Mouse (Mus musculus): ENCODE data around the gene Inka1. TPM values are rescaled to one million over a fixed set of nuclear protein-coding genes. Genes with fewer than 3 reads are reported as not detected.

Inka1 gene
- polyA plus RNA-seq, 1 experiment, result 1.8 TPM

DNA sequence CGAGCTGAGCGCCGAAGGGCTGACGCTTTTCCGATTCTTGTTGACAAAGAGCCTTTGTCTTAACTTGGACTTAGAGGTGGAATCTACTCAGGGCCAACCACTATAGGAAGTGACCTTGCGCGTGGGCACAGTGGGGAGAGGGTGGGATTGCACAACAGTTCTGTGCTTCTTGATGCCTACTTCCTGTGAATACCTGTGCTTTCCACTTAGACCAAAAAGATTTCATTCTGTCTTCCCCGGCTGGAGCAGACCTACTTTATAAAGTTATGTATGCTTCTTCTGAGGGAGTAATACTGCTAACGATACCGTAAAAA, 35.8 kb downstream of the Inka1 start, which contains the start of gene Traip:
TSS of gene Traip (plus strand) at position 215 of the 314 bp plus-strand sequence.
- Histone ChIP-seq H3K27me3 (ENCODE audit: control insufficient read depth, insufficient read depth, insufficient read length) (no peaks in the 10 kb centered on the region), H3K36me3 (ENCODE audit: control insufficient read depth, insufficient read depth) (no peaks in the 10 kb centered on the region), H3K79me3 (ENCODE audit: low read depth) (peaks cover 26% of the 10 kb centered on the region), H3K4me3 (ENCODE audit: insufficient read depth, poor library complexity, severe bottlenecking) (peak within 1 kb of the TSS; percentile 78), H3K79me2 (ENCODE audit: control insufficient read depth, insufficient read depth) (peaks cover 41% of the 10 kb centered on the region), H3ac (ENCODE audit: control insufficient read depth, insufficient read length, low read depth) (peak within 1 kb of the TSS; percentile 80)
- TF ChIP-seq CTCF (IDR thresholded peaks at IDR 0.05; ENCODE audit: control insufficient read depth, insufficient read depth, insufficient read length) (no peak), CEBPB (IDR thresholded peaks at IDR 0.05; ENCODE audit: low read depth) (no peak), MYOG (IDR thresholded peaks at IDR 0.05; ENCODE audit: control insufficient read depth, extremely low read depth, insufficient read length) (no peak), MAX (IDR thresholded peaks at IDR 0.05) (no peak), USF1 (IDR thresholded peaks at IDR 0.05; ENCODE audit: low read depth) (no peak), MYOD1 (IDR thresholded peaks at IDR 0.05; ENCODE audit: control insufficient read depth, insufficient read length, low read depth) (no peak), FOSL1 (IDR thresholded peaks at IDR 0.05; ENCODE audit: insufficient read depth, low read length, poor library complexity, severe bottlenecking) (no peak)

DNA sequence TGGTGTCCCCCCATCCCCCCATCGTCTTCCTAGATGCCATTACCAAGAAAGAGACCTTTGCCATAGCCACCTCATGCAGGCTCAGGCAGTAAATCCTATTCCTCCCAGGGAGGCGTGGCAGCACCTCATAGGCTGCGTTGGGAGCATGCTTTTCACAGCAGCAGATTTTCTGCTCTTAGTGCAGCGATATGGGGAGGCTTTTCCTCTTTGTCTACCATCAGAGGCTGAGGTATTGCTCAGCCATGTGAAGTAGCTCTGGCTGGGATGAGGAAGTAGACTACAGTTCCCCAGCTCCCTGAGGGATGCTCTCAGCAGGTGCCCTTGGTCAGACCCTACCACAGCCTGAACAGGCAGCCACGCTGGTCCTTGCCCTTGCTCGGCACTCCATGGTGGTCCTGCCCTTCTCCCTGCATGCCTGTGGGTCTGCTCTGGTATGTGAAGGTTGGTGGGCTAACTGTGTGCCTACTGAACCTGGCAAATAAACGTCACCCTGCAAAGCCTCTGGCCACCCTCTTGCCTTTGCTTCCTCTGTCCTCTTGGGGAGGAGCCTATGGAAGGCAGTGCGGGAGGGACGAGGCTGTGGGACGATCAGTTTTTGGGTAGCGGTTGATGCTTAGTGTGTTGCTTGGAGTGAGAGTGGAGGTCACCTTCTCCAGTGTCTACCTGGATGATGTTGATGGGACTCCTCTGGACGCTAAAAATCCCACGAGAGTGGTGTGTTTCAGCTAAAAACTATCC, 36.3 kb downstream of the Inka1 start:
- no peak overlapping the region for H3ac ChIP-seq (ENCODE audit: control insufficient read depth, insufficient read length, low read depth)
- peaks cover 22% of the 10 kb centered on the region for H3K79me3 ChIP-seq (ENCODE audit: low read depth)
- H3K79me2 ChIP-seq (ENCODE audit: control insufficient read depth, insufficient read depth), result peaks cover 36% of the 10 kb centered on the region
- no peak overlapping the region for H3K4me3 ChIP-seq (ENCODE audit: insufficient read depth, poor library complexity, severe bottlenecking)
- H3K27me3 ChIP-seq (ENCODE audit: control insufficient read depth, insufficient read depth, insufficient read length), result no peaks in the 10 kb centered on the region
- H3K36me3 ChIP-seq (ENCODE audit: control insufficient read depth, insufficient read depth), result no peaks in the 10 kb centered on the region
- TF ChIP-seq USF1 (IDR thresholded peaks at IDR 0.05; ENCODE audit: low read depth) (no peak), MYOG (IDR thresholded peaks at IDR 0.05; ENCODE audit: control insufficient read depth, extremely low read depth, insufficient read length) (no peak), FOSL1 (IDR thresholded peaks at IDR 0.05; ENCODE audit: insufficient read depth, low read length, poor library complexity, severe bottlenecking) (no peak), MAX (IDR thresholded peaks at IDR 0.05) (no peak), CEBPB (IDR thresholded peaks at IDR 0.05; ENCODE audit: low read depth) (no peak), CTCF (IDR thresholded peaks at IDR 0.05; ENCODE audit: control insufficient read depth, insufficient read depth, insufficient read length) (no peak), MYOD1 (IDR thresholded peaks at IDR 0.05; ENCODE audit: control insufficient read depth, insufficient read length, low read depth) (no peak)

DNA sequence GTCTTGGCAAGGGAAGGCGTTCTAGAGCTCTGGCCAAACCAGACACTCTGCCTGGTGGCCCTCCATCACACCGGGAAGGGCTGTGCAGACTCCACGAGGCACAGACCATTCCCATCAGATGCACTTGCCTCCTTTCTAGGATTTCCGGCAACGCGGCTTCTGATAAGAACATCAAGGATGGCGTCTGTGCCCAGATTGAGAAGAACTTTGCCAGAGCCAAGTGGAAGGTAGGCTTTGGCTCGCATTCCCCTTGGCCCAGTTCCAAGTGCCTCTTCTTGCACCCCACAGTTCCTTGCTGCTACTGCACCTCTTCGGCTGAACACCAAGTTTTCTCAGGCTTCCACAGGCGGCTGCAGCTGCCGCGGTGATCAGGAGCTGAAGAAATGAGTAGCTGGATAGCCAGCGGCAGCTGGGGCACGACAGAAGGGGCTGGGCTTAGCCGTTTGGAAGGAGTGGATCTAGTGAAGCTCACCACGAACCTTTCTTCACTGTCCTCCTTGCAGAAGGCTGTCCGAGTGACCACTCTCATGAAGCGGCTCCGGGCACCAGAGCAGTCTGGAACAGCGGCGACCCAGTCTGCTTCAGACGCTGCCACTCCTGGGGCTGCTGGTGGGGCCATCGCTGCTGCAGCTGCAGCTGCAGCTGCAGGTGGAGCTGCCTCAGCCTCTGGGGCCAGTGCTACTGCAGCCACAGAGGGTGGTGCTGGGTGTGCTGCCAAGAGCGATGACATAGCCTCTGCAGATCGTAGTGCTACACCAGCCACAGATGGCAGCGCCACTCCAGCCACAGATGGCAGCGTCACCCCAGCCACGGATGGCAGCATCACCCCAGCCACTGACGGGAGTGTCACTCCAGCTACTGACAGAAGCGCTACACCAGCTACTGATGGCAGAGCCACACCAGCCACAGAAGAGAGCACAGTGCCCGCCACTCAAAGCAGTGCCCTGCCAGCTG, 38.2 kb downstream of the Inka1 start:
- TF ChIP-seq FOSL1 (IDR thresholded peaks at IDR 0.05; ENCODE audit: insufficient read depth, low read length, poor library complexity, severe bottlenecking) (no peak), MYOG (IDR thresholded peaks at IDR 0.05; ENCODE audit: control insufficient read depth, extremely low read depth, insufficient read length) (no peak), CEBPB (IDR thresholded peaks at IDR 0.05; ENCODE audit: low read depth) (no peak), USF1 (IDR thresholded peaks at IDR 0.05; ENCODE audit: low read depth) (no peak), CTCF (IDR thresholded peaks at IDR 0.05; ENCODE audit: control insufficient read depth, insufficient read depth, insufficient read length) (no peak), MAX (IDR thresholded peaks at IDR 0.05) (no peak), MYOD1 (IDR thresholded peaks at IDR 0.05; ENCODE audit: control insufficient read depth, insufficient read length, low read depth) (no peak)

DNA sequence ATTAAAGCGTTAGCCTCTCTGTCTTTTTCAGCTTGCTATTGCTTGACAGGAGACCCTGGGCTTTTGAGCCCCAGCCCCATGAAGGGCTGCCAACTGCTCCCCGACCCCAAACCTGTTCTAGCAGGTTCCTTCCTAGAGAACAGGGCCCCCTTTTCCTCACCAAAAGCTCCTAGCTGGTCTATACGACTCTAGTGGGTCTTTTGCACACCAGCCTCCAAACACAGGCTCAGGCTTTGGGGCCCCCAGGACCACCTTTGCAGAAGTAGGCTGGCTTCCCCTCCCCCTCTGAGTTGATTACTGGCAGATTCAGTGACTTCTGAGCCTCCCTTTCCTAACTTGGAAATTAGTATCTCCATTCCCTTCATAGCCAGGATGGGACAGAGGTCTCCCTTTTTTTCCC, 48.8 kb downstream of the Inka1 start:
- Histone ChIP-seq H3K4me3 (ENCODE audit: insufficient read depth, poor library complexity, severe bottlenecking) (no peak overlapping the region), H3ac (ENCODE audit: control insufficient read depth, insufficient read length, low read depth) (no peak overlapping the region), H3K79me3 (ENCODE audit: low read depth) (no peaks in the 10 kb centered on the region), H3K27me3 (ENCODE audit: control insufficient read depth, insufficient read depth, insufficient read length) (peaks cover 24% of the 10 kb centered on the region), H3K79me2 (ENCODE audit: control insufficient read depth, insufficient read depth) (no peaks in the 10 kb centered on the region), H3K36me3 (ENCODE audit: control insufficient read depth, insufficient read depth) (no peaks in the 10 kb centered on the region)
- TF ChIP-seq CEBPB (IDR thresholded peaks at IDR 0.05; ENCODE audit: low read depth) (no peak), CTCF (IDR thresholded peaks at IDR 0.05; ENCODE audit: control insufficient read depth, insufficient read depth, insufficient read length) (no peak), MYOG (IDR thresholded peaks at IDR 0.05; ENCODE audit: control insufficient read depth, extremely low read depth, insufficient read length) (no peak), MAX (IDR thresholded peaks at IDR 0.05) (no peak), FOSL1 (IDR thresholded peaks at IDR 0.05; ENCODE audit: insufficient read depth, low read length, poor library complexity, severe bottlenecking) (no peak), MYOD1 (IDR thresholded peaks at IDR 0.05; ENCODE audit: control insufficient read depth, insufficient read length, low read depth) (no peak), USF1 (IDR thresholded peaks at IDR 0.05; ENCODE audit: low read depth) (no peak)

More for the DNA sequence above, 38.2 kb downstream of the Inka1 start:
- Histone ChIP-seq H3K4me3 (ENCODE audit: insufficient read depth, poor library complexity, severe bottlenecking) (no peak overlapping the region), H3K79me2 (ENCODE audit: control insufficient read depth, insufficient read depth) (peaks cover 18% of the 10 kb centered on the region), H3K36me3 (ENCODE audit: control insufficient read depth, insufficient read depth) (no peaks in the 10 kb centered on the region), H3ac (ENCODE audit: control insufficient read depth, insufficient read length, low read depth) (peak overlapping the region; percentile 37), H3K27me3 (ENCODE audit: control insufficient read depth, insufficient read depth, insufficient read length) (no peaks in the 10 kb centered on the region), H3K79me3 (ENCODE audit: low read depth) (peaks cover 9% of the 10 kb centered on the region)

DNA sequence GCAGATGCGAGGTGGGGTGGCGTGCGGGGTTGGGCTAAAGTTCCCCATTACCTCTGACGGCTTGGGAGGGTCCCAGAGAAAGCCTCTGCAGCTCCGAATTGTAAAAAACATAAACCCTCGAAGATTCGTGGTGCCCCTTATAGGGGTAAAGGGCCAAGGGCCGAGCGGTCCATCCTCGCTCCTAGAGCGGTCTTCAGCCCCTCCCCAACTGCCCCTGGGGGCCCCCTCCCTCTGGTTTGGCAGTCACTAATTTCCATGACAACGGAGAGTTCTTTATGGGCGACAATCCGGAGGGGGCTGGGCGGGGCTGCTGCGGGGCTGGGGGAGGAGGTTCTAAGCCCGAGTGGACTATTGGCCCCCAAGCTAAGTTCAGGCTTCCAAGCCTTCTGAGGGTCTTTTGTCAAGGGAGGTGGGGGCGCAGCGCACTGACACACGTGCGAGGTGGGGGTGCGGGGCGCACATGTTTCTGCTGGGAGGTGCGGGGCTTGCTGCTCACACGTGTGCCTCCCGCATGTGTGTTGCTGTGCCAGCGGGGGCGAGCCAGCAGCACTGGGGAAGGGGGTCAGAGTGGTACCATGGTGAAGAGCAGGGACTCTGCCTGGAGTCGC, 49.4 kb downstream of the Inka1 start:
- no peak for TF ChIP-seq USF1 (IDR thresholded peaks at IDR 0.05; ENCODE audit: low read depth)
- no peak for TF ChIP-seq MYOG (IDR thresholded peaks at IDR 0.05; ENCODE audit: control insufficient read depth, extremely low read depth, insufficient read length)
- TF ChIP-seq CEBPB (IDR thresholded peaks at IDR 0.05; ENCODE audit: low read depth), result no peak
- Histone ChIP-seq H3ac (ENCODE audit: control insufficient read depth, insufficient read length, low read depth) (no peak overlapping the region), H3K36me3 (ENCODE audit: control insufficient read depth, insufficient read depth) (no peaks in the 10 kb centered on the region), H3K4me3 (ENCODE audit: insufficient read depth, poor library complexity, severe bottlenecking) (no peak overlapping the region), H3K79me2 (ENCODE audit: control insufficient read depth, insufficient read depth) (no peaks in the 10 kb centered on the region), H3K79me3 (ENCODE audit: low read depth) (no peaks in the 10 kb centered on the region), H3K27me3 (ENCODE audit: control insufficient read depth, insufficient read depth, insufficient read length) (peaks cover 24% of the 10 kb centered on the region)

Data from C2C12 (cell line).